Mouse (Mus musculus): ENCODE results near the gene Hnrnph3.
"Not testable (repeated sequence)": the region's sequence is repeated elsewhere in the genome, so short reads cannot be mapped to it uniquely, and the experiment has no call there.

Gene Hnrnph3

DNA sequence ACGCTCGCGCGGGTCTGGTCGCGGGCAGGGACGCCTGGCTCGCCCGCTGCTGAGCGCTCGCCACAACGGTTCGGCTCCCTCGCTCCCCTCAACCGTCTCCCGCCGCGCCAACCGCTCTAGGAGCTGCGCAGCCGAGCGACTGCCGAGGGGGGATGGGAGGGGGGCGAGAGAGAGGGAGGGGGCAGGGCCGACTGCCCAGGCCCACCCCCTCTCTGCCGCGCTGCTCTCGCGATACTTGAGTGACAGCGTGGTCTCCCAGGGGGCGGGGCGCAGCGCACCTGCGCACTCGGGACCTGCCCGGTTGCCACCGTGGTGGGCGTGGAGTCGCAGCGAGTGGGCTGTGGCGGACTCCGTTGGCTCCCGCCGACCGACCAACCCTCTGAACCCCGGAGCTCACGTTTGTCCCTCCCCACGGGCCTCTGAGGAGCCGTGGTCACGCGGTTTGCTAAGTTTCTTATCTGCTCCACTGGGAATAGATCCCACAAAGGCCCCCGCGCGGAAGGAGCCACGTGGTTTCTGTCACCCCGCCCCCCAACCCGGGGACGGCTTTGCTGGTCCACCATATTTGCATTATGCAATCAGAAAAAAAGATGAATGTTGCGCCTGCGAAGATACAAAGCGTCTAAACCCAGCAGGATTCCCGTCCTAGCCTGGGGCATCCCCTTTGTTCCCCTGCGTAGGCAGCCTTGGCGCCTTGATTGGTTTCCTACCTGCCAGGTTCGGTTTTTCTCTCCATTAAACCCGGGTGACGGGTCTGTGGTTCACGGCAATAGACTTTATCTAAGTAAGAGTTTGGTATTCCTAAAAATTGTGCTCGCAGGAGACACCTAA is at the start of gene Hnrnph3, which contains the start of gene Pbld2:
Gene Hnrnph3, minus strand, starts transcription at position 469 of the 831 bp plus-strand sequence.
Gene Pbld2, plus strand, starts transcription at position 567 of the 831 bp plus-strand sequence.
- peak; percentile 99 for DNase-seq (ENCODE audit: low spot score)

DNA sequence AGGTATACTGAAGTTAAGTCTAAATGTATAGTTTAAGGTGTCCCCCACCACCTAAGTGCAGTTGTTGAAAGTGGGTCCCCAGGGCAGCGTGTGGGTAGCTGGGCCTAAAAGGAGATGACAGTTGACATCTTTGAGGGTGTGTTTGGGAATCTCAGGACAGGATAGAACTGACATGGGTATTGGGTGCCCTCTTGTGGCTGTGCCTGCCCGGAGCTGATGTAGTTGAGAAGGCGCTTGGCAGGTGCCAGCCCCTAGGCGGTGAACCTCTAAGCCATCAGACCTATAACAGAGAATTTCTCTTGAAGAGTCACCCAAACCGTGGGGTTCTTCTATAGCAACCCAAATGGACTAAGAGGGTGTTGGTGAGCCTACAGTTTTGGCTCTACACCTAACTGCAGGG is 42.0 kb upstream of the Hnrnph3 start:
- DNase-seq (ENCODE audit: low spot score), result no peak

DNA sequence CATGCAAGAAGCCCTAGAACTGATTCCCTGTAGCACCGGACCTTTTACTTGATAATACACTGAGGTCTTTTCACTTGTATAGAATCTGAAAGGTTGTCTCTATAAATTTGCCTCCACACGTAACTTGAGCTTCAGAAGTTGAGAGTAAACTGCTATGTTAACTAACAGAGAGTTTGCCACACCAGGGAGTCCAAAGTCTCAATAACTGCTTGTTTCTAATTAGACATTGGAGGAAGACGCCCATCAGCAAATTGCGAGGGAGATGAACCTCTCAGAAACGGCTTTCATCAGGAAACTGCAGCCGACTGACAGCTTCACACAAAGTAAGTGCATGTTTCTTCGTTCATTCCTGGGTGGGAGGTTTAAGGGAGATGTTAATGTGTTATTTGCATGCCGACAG is 41.5 kb upstream of the Hnrnph3 start:
- no peak for DNase-seq (ENCODE audit: low spot score)

DNA sequence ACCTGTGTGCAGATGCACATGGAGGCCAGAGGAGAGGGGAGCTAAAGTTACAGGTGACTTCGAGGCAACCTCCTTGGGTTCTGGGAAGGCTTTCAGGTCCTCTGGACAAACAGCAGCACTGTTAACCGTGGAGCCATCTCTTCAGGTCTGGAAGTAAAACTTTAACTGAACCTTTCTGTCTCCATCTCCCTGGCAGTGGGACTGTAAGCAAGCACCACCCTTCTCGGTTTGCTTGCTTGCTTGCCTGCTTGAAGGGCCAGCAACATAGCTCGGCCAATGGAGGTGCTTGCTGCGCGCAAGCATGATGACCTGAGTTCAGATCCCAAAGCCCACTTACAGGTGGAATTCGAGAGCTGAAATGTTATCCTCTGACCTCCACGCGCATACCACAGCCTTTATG is 40.5 kb upstream of the Hnrnph3 start:
- DNase-seq (ENCODE audit: low spot score), result no peak

DNA sequence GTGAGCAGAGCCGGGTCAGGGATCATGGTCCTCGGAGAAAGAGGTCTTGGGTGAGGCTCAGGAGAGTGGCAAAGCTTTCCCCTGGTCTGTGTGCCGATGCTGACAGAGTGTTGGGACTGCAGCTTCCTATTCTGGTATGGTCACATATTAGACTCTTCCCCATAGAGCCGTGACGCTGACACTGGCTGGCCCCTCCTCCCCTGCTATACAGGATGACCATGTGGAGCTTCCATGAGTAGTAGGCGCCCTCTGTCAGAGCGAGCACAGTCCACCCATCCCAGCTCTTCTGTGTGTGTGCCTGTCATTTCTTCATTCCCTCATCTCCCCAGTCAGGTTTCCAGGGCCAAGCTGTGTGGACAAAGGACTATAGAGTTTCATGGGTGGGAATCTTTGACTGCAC is 39.3 kb upstream of the Hnrnph3 start:
- DNase-seq (ENCODE audit: low spot score), result no peak

DNA sequence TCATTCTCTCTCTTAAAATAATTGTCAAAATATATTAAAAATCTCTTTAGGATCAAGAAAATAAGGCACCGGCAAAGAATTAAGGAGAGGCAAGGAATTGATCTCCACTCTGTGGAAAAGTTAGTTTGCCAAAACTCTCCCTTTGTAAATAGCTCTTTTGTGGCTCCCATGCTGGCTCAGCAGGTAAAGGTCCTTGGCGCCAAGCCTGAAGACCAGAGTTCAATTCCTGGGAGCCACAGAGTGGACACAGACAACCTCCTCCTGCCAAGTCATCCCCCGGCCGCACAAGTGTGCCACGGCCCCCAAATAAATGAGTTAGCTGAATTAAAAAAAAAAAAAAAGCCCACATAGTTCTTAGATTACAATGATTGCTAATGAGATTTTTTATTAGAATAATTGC is 38.7 kb upstream of the Hnrnph3 start:
- no peak for DNase-seq (ENCODE audit: low spot score)

DNA sequence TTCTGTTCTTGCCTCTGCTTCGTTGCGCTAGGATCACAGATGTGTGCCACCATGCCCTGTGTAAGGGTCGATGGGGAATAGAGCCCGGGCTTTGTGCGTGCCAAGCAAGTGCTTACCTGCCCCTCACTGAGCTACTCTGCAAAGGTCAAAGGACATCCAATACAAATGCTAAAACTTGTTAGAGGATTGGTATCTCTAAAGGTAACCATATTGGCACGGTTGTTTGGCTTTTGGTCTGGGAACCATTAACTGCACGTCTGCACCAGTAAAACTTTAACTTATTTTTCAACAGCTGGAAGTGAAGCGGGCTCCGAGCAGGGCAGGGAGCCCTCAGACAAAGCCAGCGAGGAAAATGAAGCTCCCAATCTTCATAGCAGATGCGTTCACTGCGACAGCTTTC is 37.2 kb upstream of the Hnrnph3 start:
- no peak for DNase-seq (ENCODE audit: low spot score)

DNA sequence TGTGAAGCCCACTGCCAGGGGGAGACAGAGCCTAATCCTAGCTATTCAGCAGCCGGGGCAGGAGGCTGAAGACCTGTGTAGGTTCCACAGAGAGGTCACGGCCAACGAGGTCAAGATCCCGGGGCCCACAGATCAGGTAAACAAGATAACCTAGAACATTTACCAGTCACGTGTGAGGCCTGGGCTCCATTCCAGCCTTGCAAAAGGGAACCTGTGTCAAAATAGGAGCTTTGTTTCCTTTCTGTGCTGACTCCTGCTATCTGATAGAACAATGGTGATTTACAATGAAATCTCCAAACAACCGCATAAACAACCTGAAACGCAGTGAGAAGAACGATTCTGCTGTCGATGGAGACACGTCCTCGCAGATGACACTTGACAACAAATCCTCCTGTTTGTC is 36.4 kb upstream of the Hnrnph3 start:
- DNase-seq (ENCODE audit: low spot score), result no peak

DNA sequence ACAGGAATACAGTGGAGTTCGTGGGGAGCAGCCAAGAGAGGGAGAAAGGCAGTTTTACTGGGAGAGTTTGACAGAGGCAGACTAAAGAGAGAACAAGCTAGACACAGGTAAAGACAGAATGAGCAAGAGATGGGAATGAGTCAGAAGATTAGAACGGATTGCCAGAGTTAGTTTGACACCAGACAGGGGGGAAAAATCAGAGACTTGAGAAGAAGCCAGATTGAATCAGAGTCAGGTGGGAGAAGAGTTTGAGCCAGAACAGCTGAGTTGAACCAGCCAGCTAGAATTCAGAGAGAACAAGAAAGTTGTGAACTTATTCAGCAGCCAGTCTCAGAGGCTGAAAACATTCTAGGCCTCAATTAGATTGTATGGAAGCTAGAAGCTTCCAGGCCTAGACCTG is 35.8 kb upstream of the Hnrnph3 start, which contains the start of gene Pbld1:
Gene Pbld1, plus strand, starts transcription at position 301 of the 400 bp plus-strand sequence.
- no peak for DNase-seq (ENCODE audit: low spot score)

DNA sequence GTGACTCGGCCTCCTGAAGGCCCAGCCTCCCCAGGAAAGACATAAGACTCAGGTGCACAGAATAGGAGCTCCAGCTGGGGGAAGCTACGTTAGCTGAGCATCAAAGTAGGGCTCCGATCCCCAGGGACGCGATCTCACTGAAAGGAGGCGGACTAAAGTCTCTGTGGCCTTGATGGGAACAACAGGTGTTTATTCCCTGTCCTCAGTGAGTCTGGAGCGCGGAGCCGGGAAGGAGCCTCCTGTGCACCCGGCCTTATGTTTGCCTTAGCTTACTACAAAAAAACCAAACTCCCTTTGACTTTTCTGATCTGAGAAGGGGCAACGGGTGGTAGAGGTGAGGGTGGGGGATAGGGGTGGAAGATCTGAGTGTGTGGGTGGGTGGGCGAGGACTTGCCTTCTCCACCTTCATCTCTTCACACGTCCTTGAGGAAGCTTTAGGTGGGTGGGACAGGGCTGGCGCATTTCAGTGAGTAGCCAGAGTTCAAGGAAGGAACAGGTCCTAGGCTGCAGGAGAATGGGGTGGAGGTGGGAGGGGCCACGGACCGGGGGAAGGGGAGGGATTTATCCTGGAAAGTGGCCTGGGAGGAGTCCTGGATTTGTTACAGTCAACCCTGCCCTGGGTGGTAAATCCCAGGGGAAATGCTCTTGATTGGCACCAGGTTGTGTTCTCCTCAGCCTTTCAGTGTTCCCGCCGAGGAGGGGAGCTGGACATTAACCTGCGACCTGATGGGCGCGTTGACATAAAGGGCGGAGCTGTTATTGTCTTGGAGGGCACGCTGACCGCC is 33.1 kb upstream of the Hnrnph3 start:
- DNase-seq (ENCODE audit: low spot score), result no peak

DNA sequence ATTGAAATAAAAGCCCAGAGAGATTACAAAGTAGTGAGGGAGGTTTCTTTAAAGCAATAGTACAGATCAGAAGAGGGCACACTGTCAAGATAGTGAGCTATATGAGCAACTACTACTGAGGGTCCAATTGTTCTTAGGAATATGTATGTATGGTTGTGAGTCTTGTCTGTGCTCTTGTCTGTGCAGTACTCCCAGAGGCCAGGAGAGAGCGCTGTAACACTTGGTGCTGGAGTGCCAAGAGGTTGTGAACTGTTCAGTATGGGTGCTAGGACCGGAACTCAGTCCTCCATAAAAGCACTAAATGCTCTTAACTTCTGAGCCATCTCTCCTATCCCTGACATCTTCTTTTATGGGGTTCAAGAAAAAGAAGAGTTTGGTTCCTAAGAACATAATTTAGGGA is 30.6 kb upstream of the Hnrnph3 start:
- DNase-seq (ENCODE audit: low spot score), result no peak

DNA sequence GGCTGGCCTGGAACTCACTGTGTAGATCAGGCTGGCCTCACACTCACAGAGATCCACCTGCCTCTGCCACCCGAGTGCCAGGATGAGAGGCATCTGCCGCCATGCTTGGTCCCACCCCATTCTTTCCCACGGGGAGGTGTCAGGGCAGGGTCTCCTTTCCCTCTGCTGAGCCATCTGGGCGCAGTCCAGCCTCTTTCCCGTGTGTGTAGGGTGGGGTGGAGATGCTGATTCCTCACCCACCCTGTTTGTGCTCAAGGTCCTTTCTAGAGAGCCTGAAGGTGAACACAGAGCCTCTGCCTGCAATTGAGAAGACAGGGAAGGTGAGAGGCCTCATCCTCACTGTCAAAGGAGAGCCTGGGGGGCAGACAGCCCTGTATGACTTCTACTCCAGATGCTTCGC is 30.1 kb upstream of the Hnrnph3 start:
- DNase-seq (ENCODE audit: low spot score), result not testable (repeated sequence)

DNA sequence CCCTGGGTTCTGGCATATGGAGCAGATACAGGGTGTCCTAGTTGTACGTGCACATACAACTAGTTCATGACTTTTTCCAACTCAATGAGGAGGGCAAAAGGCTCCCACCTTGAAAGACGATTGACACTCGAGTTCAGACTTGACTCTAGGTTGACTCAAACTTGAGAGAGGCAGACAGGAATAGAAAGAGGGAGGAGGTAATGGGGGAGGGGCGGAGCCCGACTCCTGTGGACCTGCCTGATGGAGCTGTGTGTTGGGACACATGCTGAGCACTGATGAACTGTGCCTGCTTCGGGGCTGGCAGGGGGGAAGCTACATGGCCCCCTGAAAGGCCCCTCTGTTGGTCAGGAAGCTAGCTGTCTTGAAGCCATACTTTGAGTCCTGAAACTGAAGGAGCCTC is 29.0 kb upstream of the Hnrnph3 start:
- DNase-seq (ENCODE audit: low spot score), result no peak

DNA sequence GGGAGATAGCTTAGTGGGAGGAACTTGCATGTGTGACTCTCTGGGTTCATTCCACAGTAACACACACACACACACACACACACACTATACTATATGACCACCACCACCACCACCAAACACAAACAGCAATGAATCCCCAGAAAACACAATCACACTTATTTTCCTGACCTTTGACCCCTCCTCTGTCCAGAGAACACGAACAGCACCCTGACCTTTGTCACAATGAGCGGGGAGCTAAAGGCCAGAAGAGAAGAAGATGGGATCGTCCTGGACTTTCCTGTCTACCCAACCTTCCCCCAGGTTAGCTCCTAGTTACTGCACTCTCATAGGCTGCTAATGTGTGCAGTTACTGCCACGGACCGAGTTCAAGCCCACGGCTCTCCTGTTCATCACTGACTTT is 28.0 kb upstream of the Hnrnph3 start:
- no peak for DNase-seq (ENCODE audit: low spot score)

DNA sequence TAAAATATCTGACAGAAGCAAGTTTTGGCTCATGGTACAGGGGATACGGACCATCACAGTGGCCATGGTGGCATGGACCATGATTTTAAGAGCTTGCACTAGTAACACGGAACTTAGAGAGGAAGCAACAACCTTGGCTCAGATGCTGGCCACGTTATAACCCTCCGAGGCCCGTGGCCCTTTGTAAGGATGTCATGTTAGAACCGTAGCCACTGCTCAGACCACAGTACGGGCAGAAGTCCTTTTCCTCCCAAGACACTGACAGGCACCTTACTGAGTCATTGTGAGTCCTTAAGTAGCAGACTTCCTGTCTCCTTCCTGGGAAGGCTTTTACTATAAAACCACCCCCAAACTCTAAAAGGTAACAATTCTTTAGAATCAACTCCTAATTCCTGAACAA is 27.2 kb upstream of the Hnrnph3 start:
- no peak for DNase-seq (ENCODE audit: low spot score)

DNA sequence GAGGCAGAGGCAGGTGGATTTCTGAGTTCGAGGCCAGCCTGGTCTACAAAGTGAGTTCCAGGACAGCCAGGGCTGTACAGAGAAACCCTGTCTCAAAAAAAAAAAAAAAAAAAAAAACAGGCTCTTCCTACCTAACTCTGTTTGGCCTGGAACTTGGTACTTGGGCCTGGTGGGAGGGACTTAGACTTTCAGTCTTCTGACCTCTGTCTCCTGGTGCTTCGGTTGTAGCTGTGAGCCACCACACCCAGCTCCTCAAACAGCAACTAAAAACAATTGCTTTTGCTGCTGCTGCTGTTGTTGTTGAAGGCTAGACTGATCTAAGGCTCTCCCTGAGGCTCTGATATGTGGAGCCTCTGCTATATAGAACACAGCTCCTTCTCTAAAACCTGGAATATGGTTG is 25.1 kb upstream of the Hnrnph3 start:
- DNase-seq (ENCODE audit: low spot score), result no peak

DNA sequence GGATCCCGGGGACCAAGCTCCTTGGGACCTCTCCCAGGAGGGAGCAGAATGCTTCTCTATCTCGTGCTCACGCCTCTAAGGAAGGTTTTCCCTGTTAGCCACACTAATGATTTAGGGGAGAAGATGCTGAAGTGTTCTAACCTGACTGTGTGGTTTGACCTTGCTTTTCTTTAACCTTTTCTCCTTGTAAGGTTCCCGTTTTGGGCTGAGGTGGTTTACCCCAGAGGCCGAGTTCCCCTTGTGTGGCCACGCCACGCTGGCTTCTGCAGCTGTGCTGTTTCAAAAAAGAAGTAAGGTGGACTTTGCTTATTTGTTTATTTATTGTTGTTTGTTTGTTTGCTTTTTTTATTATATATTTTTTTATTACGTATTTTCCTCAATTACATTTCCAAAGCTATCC is 23.7 kb upstream of the Hnrnph3 start:
- no peak for DNase-seq (ENCODE audit: low spot score)

DNA sequence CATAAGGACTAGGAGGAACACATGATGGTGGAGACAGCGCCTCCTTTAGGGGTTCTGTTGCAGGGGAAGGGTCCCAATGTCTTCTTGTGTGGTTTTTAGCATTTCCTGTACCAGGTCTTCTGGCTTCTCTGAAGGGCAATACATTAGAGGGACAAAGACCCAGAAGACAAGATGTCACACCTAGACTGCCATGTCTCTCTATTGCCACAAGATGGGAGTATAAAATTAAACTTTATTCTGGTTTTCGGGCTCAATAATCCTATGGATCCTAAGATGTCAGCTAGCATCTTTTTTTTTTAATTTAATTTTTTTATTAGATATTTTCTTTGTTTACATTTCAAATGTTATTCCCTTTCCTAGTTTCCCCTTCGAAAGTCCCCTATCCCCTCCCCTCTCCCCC is 19.1 kb upstream of the Hnrnph3 start:
- no peak for DNase-seq (ENCODE audit: low spot score)

DNA sequence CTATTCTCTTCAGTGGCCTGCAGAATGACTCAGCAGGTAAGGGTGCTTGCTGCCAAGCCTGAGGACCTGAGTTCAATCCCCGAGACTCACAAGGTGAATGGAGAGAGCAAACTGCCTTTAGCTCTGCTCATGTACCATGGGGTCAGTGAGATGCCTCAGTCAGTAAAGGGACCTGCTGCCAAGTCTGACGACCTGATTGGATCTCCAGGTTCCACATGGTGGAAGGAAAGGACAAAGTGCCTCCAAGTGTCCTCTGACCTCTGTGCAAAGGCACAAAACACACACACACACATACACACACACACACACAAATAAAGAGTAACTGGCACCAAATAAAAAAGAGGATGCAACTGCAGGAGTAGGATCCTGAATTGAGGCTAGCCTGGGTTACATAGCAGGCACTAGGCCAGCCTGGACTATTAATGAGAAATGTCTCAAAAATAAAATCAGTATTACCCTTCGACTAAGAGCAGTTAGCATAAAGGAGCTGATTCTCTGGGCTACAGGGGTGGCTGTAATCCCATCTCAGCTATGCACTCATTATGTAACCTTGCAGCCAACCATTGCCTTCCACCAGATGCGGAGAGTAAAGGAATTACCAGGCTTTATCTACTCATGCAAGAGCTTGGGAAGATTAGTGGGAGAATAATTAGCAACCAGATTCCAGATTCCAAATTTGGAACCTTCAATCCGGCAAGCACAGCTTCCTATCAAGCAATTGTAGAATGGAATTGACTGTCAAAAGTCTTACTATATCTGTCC is 16.0 kb upstream of the Hnrnph3 start:
- no peak for DNase-seq (ENCODE audit: low spot score)

DNA sequence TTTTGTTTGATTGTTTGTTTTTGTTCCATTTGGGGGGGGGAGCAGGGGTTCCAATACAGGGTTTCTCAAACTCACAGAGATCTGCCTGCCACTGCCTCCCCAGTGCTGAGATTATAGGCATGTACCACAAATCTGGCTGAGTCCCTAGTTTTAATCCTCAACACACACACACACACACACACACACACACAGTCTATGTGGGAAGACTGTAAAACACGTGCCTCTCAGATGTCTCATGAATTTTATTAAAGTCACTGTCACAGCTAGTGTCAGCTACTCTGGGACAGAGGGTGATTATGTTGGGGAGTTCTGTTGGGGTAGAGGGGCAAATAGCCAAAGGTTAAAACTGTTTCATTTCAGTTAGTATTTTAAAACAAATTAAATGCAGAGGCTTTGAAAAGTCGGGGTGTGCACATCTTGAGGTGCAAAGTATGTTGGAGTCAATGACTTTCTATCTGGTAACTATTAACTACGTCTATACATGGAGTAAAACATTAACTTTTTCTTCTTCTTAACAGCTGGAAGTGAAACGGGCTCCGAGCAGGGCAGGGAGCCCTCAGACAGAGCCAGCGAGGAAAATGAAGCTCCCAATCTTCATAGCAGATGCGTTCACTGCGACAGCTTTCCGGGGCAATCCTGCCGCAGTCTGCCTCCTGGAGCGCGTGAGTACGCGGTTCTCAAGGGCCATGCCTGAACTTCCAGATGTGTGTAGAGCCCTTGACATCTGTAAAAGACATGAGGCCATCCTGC is 14.7 kb upstream of the Hnrnph3 start:
- no peak for DNase-seq (ENCODE audit: low spot score)

DNA sequence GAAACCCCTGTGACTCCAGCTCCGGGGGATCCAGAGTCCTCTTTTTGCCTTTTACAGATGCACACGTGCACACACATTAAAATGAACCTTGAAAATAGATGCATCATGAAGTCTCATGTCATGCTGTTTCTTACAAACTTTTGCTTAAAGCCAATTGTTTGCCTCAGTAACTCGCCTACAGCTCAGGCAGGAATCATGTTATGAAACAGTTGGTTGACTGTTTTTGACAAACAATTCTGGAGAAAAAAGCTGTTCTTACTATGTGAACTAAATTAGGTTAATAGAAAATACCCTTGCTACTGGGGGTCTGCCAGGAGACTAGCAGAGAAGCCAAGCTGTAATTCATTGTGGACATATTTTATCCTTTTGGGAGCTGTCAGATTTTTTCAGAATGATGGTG is 8.9 kb upstream of the Hnrnph3 start:
- DNase-seq (ENCODE audit: low spot score), result no peak

DNA sequence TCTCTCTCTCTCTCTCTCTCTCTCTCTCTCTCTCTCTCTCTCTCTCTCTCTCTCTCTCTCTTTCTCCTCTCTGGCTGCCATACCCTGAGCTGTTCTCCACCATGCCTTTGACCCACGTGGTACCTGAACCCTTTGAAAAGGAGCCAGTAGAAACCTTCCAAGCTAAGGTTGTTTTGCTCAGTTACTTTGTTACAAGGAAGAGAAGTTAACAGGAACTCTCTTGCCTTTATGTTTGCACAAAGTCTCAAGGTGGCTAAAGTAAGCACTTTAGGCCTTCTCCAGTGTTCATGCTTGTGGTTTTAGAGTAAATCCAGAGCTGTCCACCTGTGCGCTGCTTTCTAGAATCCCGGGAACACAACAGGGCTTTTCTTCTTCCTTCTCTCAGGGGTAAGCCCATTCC is 8.2 kb upstream of the Hnrnph3 start:
- no peak for DNase-seq (ENCODE audit: low spot score)
